Mouse (Mus musculus) E14TG2a.4 (cell line): ENCODE results near the gene H2afy2.

Experiments used
- H3K27me3 ChIP-seq: 2 replicates; pipeline ENCODE4 v1.6.1; 2014; ENCODE audit warnings: low read length, control low read depth; ENCODE audit not compliant: insufficient read depth
- H3K36me3 ChIP-seq: 2 replicates; pipeline ENCODE4 v1.6.1; 2014; ENCODE audit warnings: low read length, control low read depth; ENCODE audit not compliant: insufficient read depth
- H3K4me1 ChIP-seq: replicated peaks from 2 replicates; pipeline ENCODE4 v1.6.1; 2014; ENCODE audit warnings: low read depth, low read length, control low read depth
- H3K4me3 ChIP-seq: replicated peaks from 2 replicates; pipeline ENCODE4 v1.5.1; 2014; ENCODE audit warnings: mild to moderate bottlenecking, low read length
- H3K9me3 ChIP-seq: 2 replicates; pipeline ENCODE4 v1.6.1; 2014; ENCODE audit warnings: low read length, control low read depth
- CTCF ChIP-seq: conservative IDR thresholded peaks from 2 replicates; pipeline ENCODE4 v1.5.1; 2014; ENCODE audit warnings: low read length
- NANOG ChIP-seq: IDR thresholded peaks from 2 replicates; pipeline ENCODE4 v1.6.1; 2014; ENCODE audit warnings: borderline replicate concordance, low read length, mixed read lengths
- POU5F1 ChIP-seq: IDR thresholded peaks from 2 replicates; pipeline ENCODE4 v1.6.1; 2014; ENCODE audit warnings: low read length, borderline replicate concordance

Gene H2afy2

DNA sequence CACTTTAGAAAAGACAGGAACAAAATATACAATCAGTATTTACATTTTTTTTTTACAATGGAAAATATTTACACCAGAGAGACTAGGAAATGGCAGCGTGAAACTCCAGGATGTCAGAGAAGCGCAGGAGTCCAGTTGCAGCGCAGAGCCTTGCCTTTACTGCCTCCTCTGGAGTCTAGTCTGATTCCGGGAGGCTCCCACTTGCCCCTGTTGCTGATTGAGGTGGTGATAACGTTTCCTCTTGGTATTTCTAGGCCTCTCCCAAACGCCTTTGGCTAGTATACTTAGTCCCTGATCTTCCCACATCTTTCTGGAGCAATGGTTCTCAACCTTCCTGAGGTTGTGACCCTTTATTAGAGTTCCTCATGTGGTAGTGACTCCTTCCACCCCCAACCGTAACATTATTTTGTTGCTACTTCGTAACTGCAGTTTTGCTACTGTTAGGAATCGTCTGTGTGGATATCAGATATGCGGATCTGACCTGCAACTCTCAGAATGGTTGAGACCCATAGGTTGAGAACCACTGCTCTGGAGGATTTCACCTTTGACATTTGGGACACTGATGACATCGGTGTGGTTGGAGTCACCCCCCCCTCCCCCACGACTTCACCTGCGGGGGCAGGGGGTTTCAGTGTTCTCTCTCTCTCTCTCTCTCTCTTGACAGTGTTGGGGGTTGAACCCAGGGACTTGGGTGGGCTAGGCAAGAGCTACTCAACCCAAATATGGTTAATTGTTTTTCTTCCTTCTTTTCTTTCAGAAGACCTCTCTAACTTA is 42.2 kb upstream of the H2afy2 start:
- no peaks in the 10 kb centered on the region for H3K36me3 ChIP-seq
- peaks cover 81% of the 10 kb centered on the region for H3K4me1 ChIP-seq
- no peaks in the 10 kb centered on the region for H3K9me3 ChIP-seq
- TF ChIP-seq NANOG (no peak), CTCF (no peak), POU5F1 (no peak)
- no peak overlapping the region for H3K4me3 ChIP-seq
- H3K27me3 ChIP-seq, result peaks cover 30% of the 10 kb centered on the region

DNA sequence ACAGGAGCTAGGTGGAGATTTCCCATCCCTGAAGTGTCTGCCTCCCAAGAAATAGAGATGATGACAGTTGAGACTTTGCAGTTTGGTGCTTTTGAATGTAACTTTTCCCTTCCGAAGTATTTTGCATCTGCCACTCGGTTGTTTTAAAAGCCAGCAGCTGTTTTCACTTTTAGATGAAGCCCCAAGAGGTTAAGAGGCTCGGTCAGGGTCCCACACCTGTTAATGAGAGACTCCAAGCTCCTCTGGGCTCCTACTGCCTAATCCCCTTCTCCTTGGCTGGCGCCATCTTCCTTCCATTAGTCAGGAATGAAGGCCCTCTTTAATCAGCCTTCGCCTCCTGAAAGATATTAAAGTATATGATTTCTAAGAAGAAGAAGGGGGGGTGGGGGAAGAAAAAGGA is 41.6 kb upstream of the H2afy2 start:
- Histone ChIP-seq H3K9me3 (no peaks in the 10 kb centered on the region), H3K4me3 (no peak overlapping the region), H3K27me3 (peaks cover 29% of the 10 kb centered on the region), H3K4me1 (peaks cover 81% of the 10 kb centered on the region), H3K36me3 (no peaks in the 10 kb centered on the region)
- TF ChIP-seq NANOG (no peak), CTCF (no peak), POU5F1 (no peak)

- Histone ChIP-seq H3K4me3 (no peak overlapping the region), H3K9me3 (no peaks in the 10 kb centered on the region), H3K36me3 (no peaks in the 10 kb centered on the region), H3K4me1 (peaks cover 78% of the 10 kb centered on the region), H3K27me3 (peaks cover 32% of the 10 kb centered on the region)
- no peak for TF ChIP-seq NANOG
- TF ChIP-seq CTCF, result no peak
- TF ChIP-seq POU5F1, result no peak
Measured at GRCm38 (mm10) chr10:61823731-61824115, 39.8 kb upstream of the H2afy2 start.

- no peaks in the 10 kb centered on the region for H3K36me3 ChIP-seq
- no peak for TF ChIP-seq POU5F1
- no peak for TF ChIP-seq CTCF
- no peak for TF ChIP-seq NANOG
Measured at GRCm38 (mm10) chr10:61822968-61823730, 39.2 kb upstream of the H2afy2 start.

GRCm38 (mm10) chr10:61820050-61820449 is 36.1 kb upstream of the H2afy2 start:
- Histone ChIP-seq H3K9me3 (no peaks in the 10 kb centered on the region), H3K4me1 (peaks cover 51% of the 10 kb centered on the region), H3K36me3 (no peaks in the 10 kb centered on the region), H3K27me3 (peaks cover 13% of the 10 kb centered on the region), H3K4me3 (no peak overlapping the region)
- TF ChIP-seq CTCF (peak; percentile 70), POU5F1 (no peak)

More at GRCm38 (mm10) chr10:61822968-61823730, 39.2 kb upstream of the H2afy2 start:
- Histone ChIP-seq H3K4me3 (no peak overlapping the region), H3K9me3 (no peaks in the 10 kb centered on the region), H3K27me3 (peaks cover 37% of the 10 kb centered on the region), H3K4me1 (peaks cover 72% of the 10 kb centered on the region)

- peaks cover 15% of the 10 kb centered on the region; the same call in 1 of the 2 replicates for H3K27me3 ChIP-seq
- no peak overlapping the region for H3K4me3 ChIP-seq
- no peaks in the 10 kb centered on the region; the same call in 1 of the 2 replicates for H3K9me3 ChIP-seq
- H3K4me1 ChIP-seq, result peaks cover 8% of the 10 kb centered on the region
- TF ChIP-seq POU5F1 (no peak), CTCF (no peak), NANOG (no peak)
- H3K36me3 ChIP-seq, result no peaks in the 10 kb centered on the region
Measured at GRCm38 (mm10) chr10:61811987-61812386, 28.0 kb upstream of the H2afy2 start.

DNA sequence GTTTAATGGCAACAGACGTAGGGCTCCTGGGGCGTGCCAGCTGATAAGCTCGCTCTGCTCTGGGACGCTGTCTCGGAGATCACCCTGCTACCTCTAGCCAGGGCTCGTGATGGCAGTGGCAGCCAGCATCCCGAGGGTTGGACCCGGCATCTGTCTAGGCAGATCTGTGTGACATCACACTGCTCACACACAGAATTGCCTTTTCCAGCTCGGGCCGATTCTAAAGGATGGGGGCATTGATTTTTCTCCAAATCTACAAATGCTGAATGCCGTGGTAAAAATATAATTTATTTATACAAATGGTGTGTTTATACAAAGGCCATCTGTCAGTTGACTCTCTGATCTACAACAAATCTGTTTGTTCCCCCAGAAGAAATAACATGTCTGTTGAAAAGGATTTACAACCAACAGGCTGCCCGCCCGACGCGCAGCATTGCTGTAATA is 14.2 kb upstream of the H2afy2 start:
- H3K9me3 ChIP-seq, result peaks cover 17% of the 10 kb centered on the region
- H3K36me3 ChIP-seq, result no peaks in the 10 kb centered on the region
- TF ChIP-seq POU5F1, result no peak
- no peak for TF ChIP-seq CTCF
- no peak for TF ChIP-seq NANOG
- peaks cover 31% of the 10 kb centered on the region for H3K4me1 ChIP-seq
- no peak overlapping the region for H3K4me3 ChIP-seq
- H3K27me3 ChIP-seq, result peaks cover 5% of the 10 kb centered on the region; the same call in 1 of the 2 replicates

- H3K36me3 ChIP-seq, result no peaks in the 10 kb centered on the region
- no peaks in the 10 kb centered on the region for H3K27me3 ChIP-seq
- H3K4me1 ChIP-seq, result peaks cover 58% of the 10 kb centered on the region
- H3K4me3 ChIP-seq, result peak overlapping the region; percentile 18; the same call in 1 of the 2 replicates
- H3K9me3 ChIP-seq, result peaks cover 11% of the 10 kb centered on the region; the same call in 1 of the 2 replicates
- TF ChIP-seq CTCF (no peak), POU5F1 (no peak)
Measured at GRCm38 (mm10) chr10:61795458-61795857, 11.5 kb upstream of the H2afy2 start.

DNA sequence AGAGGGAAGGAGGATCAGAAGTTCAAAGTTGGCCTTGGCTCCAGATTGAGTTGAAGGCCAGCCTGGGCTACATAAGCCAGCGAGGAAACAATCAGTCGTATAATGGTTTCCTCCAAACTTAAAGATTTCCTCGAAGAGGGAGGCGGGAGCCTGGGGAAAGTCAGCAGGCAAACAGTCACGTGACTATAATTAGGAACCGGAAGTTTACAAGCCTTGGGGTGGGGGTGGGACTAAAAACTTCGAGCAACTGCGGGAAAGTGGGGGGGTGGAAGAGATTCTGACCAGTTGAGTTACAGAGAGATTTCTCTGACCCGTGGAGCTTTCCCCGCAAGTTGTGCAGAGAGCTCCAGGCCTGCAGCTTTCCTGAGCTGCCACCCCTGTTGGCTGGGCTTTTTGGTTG is 11.0 kb upstream of the H2afy2 start:
- no peak for TF ChIP-seq CTCF
- no peak for TF ChIP-seq NANOG
- no peak for TF ChIP-seq POU5F1

More for the DNA sequence above, 11.0 kb upstream of the H2afy2 start:
- Histone ChIP-seq H3K36me3 (no peaks in the 10 kb centered on the region), H3K4me1 (peaks cover 63% of the 10 kb centered on the region), H3K27me3 (no peaks in the 10 kb centered on the region), H3K4me3 (peak overlapping the region; percentile 18; the same call in 1 of the 2 replicates), H3K9me3 (peaks cover 6% of the 10 kb centered on the region; the same call in 1 of the 2 replicates)
